Mouse (Mus musculus): ENCODE data around the gene Cdhr5. TPM values are rescaled to one million over a fixed set of nuclear protein-coding genes. Genes with fewer than 3 reads are reported as not detected.

The Cdhr5 gene
- polyA plus RNA-seq, 1 experiment from 2014 or later = not detected

GRCm38 (mm10) chr7:141282756-141283155 lies 6.2 kb upstream of the Cdhr5 start:
- ATAC-seq = no peak
- 85% methylated on average over 4 of the region's 4 CpGs for WGBS
- H3K9me3 ChIP-seq (replicated peaks; ENCODE audit: control insufficient read depth, low read length) = no peaks in the 10 kb centered on the region

GRCm38 (mm10) chr7:141281442-141281841 lies 4.9 kb upstream of the Cdhr5 start:
- Histone ChIP-seq H3K4me1 (ENCODE audit: control insufficient read depth, insufficient read depth, low read length) (no peaks in the 10 kb centered on the region), H3K4me2 (ENCODE audit: low read length) (no peak overlapping the region), H3K36me3 (ENCODE audit: control insufficient read depth, insufficient read depth, low read length) (no peaks in the 10 kb centered on the region), H3K9ac (ENCODE audit: low read length) (no peak overlapping the region), H3K9me3 (replicated peaks; ENCODE audit: control insufficient read depth, low read length) (no peaks in the 10 kb centered on the region), H3K4me3 (ENCODE audit: low read depth, low read length) (no peak overlapping the region), H3K27ac (ENCODE audit: low read depth, low read length) (no peak overlapping the region), H3K27me3 (replicated peaks; ENCODE audit: control insufficient read depth, insufficient read depth, low read length) (no peaks in the 10 kb centered on the region)
- 24% methylated on average over 6 of the region's 6 CpGs for WGBS
- DNase-seq (ENCODE audit: low spot score) (peak; percentile 48), ATAC-seq (peak; percentile 65)

More at GRCm38 (mm10) chr7:141282756-141283155, 6.2 kb upstream of the Cdhr5 start:
- Histone ChIP-seq H3K9ac (ENCODE audit: low read length) (no peak overlapping the region), H3K4me2 (ENCODE audit: low read length) (no peak overlapping the region), H3K27me3 (replicated peaks; ENCODE audit: control insufficient read depth, insufficient read depth, low read length) (no peaks in the 10 kb centered on the region), H3K27ac (ENCODE audit: low read depth, low read length) (no peak overlapping the region), H3K4me1 (ENCODE audit: control insufficient read depth, insufficient read depth, low read length) (no peaks in the 10 kb centered on the region), H3K4me3 (ENCODE audit: low read depth, low read length) (no peak overlapping the region), H3K36me3 (ENCODE audit: control insufficient read depth, insufficient read depth, low read length) (no peaks in the 10 kb centered on the region)
- no peak for DNase-seq (ENCODE audit: low spot score)

GRCm38 (mm10) chr7:141278766-141279590 lies 2.4 kb upstream of the Cdhr5 start, which contains the start of gene Sct:
Sct (minus strand) TSS chr7:141279133.
- H3K4me3 ChIP-seq (ENCODE audit: low read depth, low read length) = peak within 1 kb of the TSS; percentile 40
- no peaks in the 10 kb centered on the region for H3K9me3 ChIP-seq (replicated peaks; ENCODE audit: control insufficient read depth, low read length)
- peak within 1 kb of the TSS; percentile 90 for H3K4me2 ChIP-seq (ENCODE audit: low read length)
- ATAC-seq (peak; percentile 64), DNase-seq (ENCODE audit: low spot score) (peak; percentile 61)
- H3K27me3 ChIP-seq (replicated peaks; ENCODE audit: control insufficient read depth, insufficient read depth, low read length) = no peaks in the 10 kb centered on the region
- no peaks in the 10 kb centered on the region for H3K36me3 ChIP-seq (ENCODE audit: control insufficient read depth, insufficient read depth, low read length)
- 2% methylated on average over 41 of the region's 46 CpGs for WGBS
- no peak within 1 kb of the TSS for H3K27ac ChIP-seq (ENCODE audit: low read depth, low read length)
- H3K9ac ChIP-seq (ENCODE audit: low read length) = peak within 1 kb of the TSS; percentile 61
- no peaks in the 10 kb centered on the region for H3K4me1 ChIP-seq (ENCODE audit: control insufficient read depth, insufficient read depth, low read length)

GRCm38 (mm10) chr7:141277701-141278678 lies 1.4 kb upstream of the Cdhr5 start:
- 81% methylated on average over 11 of the region's 11 CpGs for whole genome bisulfite sequencing
- Histone ChIP-seq H3K4me1 (ENCODE audit: control insufficient read depth, insufficient read depth, low read length) (no peaks in the 10 kb centered on the region), H3K9ac (ENCODE audit: low read length) (no peak overlapping the region), H3K27ac (ENCODE audit: low read depth, low read length) (no peak overlapping the region), H3K4me3 (ENCODE audit: low read depth, low read length) (no peak overlapping the region), H3K27me3 (replicated peaks; ENCODE audit: control insufficient read depth, insufficient read depth, low read length) (no peaks in the 10 kb centered on the region), H3K36me3 (ENCODE audit: control insufficient read depth, insufficient read depth, low read length) (no peaks in the 10 kb centered on the region), H3K9me3 (replicated peaks; ENCODE audit: control insufficient read depth, low read length) (no peaks in the 10 kb centered on the region), H3K4me2 (ENCODE audit: low read length) (no peak overlapping the region; the same call in 1 of the 2 replicates)
- ATAC-seq (no peak), DNase-seq (ENCODE audit: low spot score) (no peak)

- Histone ChIP-seq H3K27me3 (replicated peaks; ENCODE audit: control insufficient read depth, insufficient read depth, low read length) (no peaks in the 10 kb centered on the region), H3K4me1 (ENCODE audit: control insufficient read depth, insufficient read depth, low read length) (no peaks in the 10 kb centered on the region), H3K27ac (ENCODE audit: low read depth, low read length) (no peak overlapping the region), H3K36me3 (ENCODE audit: control insufficient read depth, insufficient read depth, low read length) (no peaks in the 10 kb centered on the region), H3K4me3 (ENCODE audit: low read depth, low read length) (no peak overlapping the region), H3K9me3 (replicated peaks; ENCODE audit: control insufficient read depth, low read length) (no peaks in the 10 kb centered on the region), H3K4me2 (ENCODE audit: low read length) (no peak overlapping the region), H3K9ac (ENCODE audit: low read length) (no peak overlapping the region)
- ATAC-seq (no peak), DNase-seq (ENCODE audit: low spot score) (no peak)
- 81% methylated on average over 9 of the region's 9 CpGs for whole genome bisulfite sequencing
These were observed 1.2 kb downstream of the Cdhr5 start for GRCm38 (mm10) chr7:141275356-141275755.

GRCm38 (mm10) chr7:141270631-141271030 lies 6.0 kb downstream of the Cdhr5 start:
- Histone ChIP-seq H3K4me1 (ENCODE audit: control insufficient read depth, insufficient read depth, low read length) (0 out of 2 replicates have a peak, but pooled peaks cover 4% of the 10 kb centered on the region), H3K4me2 (ENCODE audit: low read length) (no peak overlapping the region), H3K27ac (ENCODE audit: low read depth, low read length) (no peak overlapping the region), H3K9ac (ENCODE audit: low read length) (no peak overlapping the region), H3K4me3 (ENCODE audit: low read depth, low read length) (no peak overlapping the region), H3K27me3 (replicated peaks; ENCODE audit: control insufficient read depth, insufficient read depth, low read length) (no peaks in the 10 kb centered on the region), H3K36me3 (ENCODE audit: control insufficient read depth, insufficient read depth, low read length) (no peaks in the 10 kb centered on the region), H3K9me3 (replicated peaks; ENCODE audit: control insufficient read depth, low read length) (no peaks in the 10 kb centered on the region)
- DNase-seq (ENCODE audit: low spot score) (no peak), ATAC-seq (no peak)
- 80% methylated on average over 3 of the region's 3 CpGs for WGBS

- no peak overlapping the region for H3K27ac ChIP-seq (ENCODE audit: low read depth, low read length)
- no peak overlapping the region for H3K4me2 ChIP-seq (ENCODE audit: low read length)
- H3K36me3 ChIP-seq (ENCODE audit: control insufficient read depth, insufficient read depth, low read length) = peaks cover 4% of the 10 kb centered on the region
- H3K27me3 ChIP-seq (replicated peaks; ENCODE audit: control insufficient read depth, insufficient read depth, low read length) = no peaks in the 10 kb centered on the region
- H3K4me3 ChIP-seq (ENCODE audit: low read depth, low read length) = no peak overlapping the region
- H3K4me1 ChIP-seq (ENCODE audit: control insufficient read depth, insufficient read depth, low read length) = peaks cover 4% of the 10 kb centered on the region; the same call in 1 of the 2 replicates
- WGBS = 86% methylated on average over 14 of the region's 14 CpGs
- DNase-seq (ENCODE audit: low spot score) (no peak), ATAC-seq (no peak)
- no peaks in the 10 kb centered on the region for H3K9me3 ChIP-seq (replicated peaks; ENCODE audit: control insufficient read depth, low read length)
- H3K9ac ChIP-seq (ENCODE audit: low read length) = no peak overlapping the region
These were observed 7.4 kb downstream of the Cdhr5 start for GRCm38 (mm10) chr7:141269273-141269545.

GRCm38 (mm10) chr7:141268466-141269272 lies 7.9 kb downstream of the Cdhr5 start:
- no peak overlapping the region for H3K4me3 ChIP-seq (ENCODE audit: low read depth, low read length)
- no peak overlapping the region for H3K27ac ChIP-seq (ENCODE audit: low read depth, low read length)
- H3K36me3 ChIP-seq (ENCODE audit: control insufficient read depth, insufficient read depth, low read length) = peaks cover 9% of the 10 kb centered on the region
- no peak overlapping the region for H3K9ac ChIP-seq (ENCODE audit: low read length)
- no peak for DNase-seq (ENCODE audit: low spot score)
- peaks cover 4% of the 10 kb centered on the region; the same call in 1 of the 2 replicates for H3K4me1 ChIP-seq (ENCODE audit: control insufficient read depth, insufficient read depth, low read length)
- no peaks in the 10 kb centered on the region for H3K9me3 ChIP-seq (replicated peaks; ENCODE audit: control insufficient read depth, low read length)
- H3K4me2 ChIP-seq (ENCODE audit: low read length) = no peak overlapping the region
- 80% methylated on average over 24 of the region's 24 CpGs for WGBS
- no peaks in the 10 kb centered on the region for H3K27me3 ChIP-seq (replicated peaks; ENCODE audit: control insufficient read depth, insufficient read depth, low read length)
- ATAC-seq = no peak
